Mouse (Mus musculus) limb, embryonic 12.5 days (tissue): ENCODE data around the gene Tsc22d4. TPM values are rescaled to one million over a fixed set of nuclear protein-coding genes. Genes with fewer than 3 reads are reported as not detected.

Experiments used
- ATAC-seq: fragments of 200-750 bp; cut with Nextera tagmentation; 2 replicates; pipeline ENCODE4 v1.8.0; 2017; ENCODE audit warnings: low read depth, moderate TSS enrichment; ENCODE audit not compliant: insufficient number of reproducible peaks, insufficient read depth, low FRiP score, low TSS enrichment
- H3K27ac ChIP-seq: fragments of 300-500 bp; sonication (generic); 2 replicates; pipeline ENCODE4 v1.5.1; 2016; ENCODE audit warnings: mild to moderate bottlenecking, moderate library complexity
- H3K27me3 ChIP-seq: fragments of 300-500 bp; sonication (generic); 2 replicates; pipeline ENCODE4 v1.6.1; 2016; ENCODE audit warnings: mild to moderate bottlenecking, moderate library complexity
- H3K36me3 ChIP-seq: fragments of 300-500 bp; sonication (generic); 2 replicates; pipeline ENCODE4 v1.6.1; 2016; ENCODE audit warnings: mild to moderate bottlenecking, moderate library complexity
- H3K4me1 ChIP-seq: fragments of 300-500 bp; sonication (generic); replicated peaks from 2 replicates; pipeline ENCODE4 v1.6.1; 2016
- H3K4me2 ChIP-seq: fragments of 300-500 bp; sonication (generic); 2 replicates; pipeline ENCODE4 v1.6.1; 2016; ENCODE audit warnings: mild to moderate bottlenecking, moderate library complexity
- H3K4me3 ChIP-seq: fragments of 300-500 bp; sonication (generic); replicated peaks from 2 replicates; pipeline ENCODE4 v1.5.1; 2016; ENCODE audit warnings: mild to moderate bottlenecking
- H3K9ac ChIP-seq: fragments of 300-500 bp; sonication (generic); replicated peaks from 2 replicates; pipeline ENCODE4 v1.6.1; 2016; ENCODE audit warnings: mild to moderate bottlenecking, moderate library complexity
- H3K9me3 ChIP-seq: fragments of 300-500 bp; sonication (generic); 2 replicates; pipeline ENCODE4 v1.6.1; 2016; ENCODE audit warnings: mild to moderate bottlenecking, moderate library complexity
- WGBS: fragments of 180-500 bp; shearing (Covaris S2); methylation state at CpG from one replicate; pipeline ENCODE4 v1.1.7; 2016; 5-methylcytosine and 5-hydroxymethylcytosine counted together
- polyA plus RNA-seq: library from polyadenylated mRNA; unstranded; fragments of >200 nt; fragmentation: Nextera tagmentation; extraction: Ambion mirVana; gene quantifications from 2 replicates; pipeline ENCODE4 v1.2.1, GENCODE M21; 2016

The Tsc22d4 gene
- polyA plus RNA-seq, 1 experiment from 2014 or later = 128 TPM

DNA sequence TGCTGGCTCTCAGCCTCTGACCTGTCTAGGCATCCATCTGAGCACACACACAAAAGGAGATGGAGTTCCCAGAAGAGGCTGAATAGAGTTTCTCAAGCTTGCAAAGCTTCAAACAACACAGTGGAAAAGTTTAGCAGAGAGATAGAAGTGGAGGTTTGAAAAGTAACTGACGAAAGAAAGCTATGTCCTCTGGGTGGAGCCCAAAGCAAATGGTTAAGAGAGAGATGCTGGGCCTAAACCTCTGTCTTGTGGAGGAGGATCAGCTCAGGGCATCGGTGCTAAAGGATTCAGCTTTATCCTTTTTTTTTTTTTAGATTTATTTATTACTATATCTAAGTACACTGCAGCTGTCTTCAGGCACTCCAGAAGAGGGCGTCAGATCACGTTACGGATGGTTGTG lies 62.8 kb downstream of the Tsc22d4 start:
- no peaks in the 10 kb centered on the region for H3K4me1 ChIP-seq
- WGBS = 88% methylated on average over 5 of the region's 5 CpGs
- no peak overlapping the region for H3K4me2 ChIP-seq
- ATAC-seq = no peak
- H3K36me3 ChIP-seq = no peaks in the 10 kb centered on the region
- no peaks in the 10 kb centered on the region for H3K9me3 ChIP-seq
- no peak overlapping the region for H3K27ac ChIP-seq
- no peaks in the 10 kb centered on the region for H3K27me3 ChIP-seq
- no peak overlapping the region for H3K4me3 ChIP-seq
- no peak overlapping the region for H3K9ac ChIP-seq

DNA sequence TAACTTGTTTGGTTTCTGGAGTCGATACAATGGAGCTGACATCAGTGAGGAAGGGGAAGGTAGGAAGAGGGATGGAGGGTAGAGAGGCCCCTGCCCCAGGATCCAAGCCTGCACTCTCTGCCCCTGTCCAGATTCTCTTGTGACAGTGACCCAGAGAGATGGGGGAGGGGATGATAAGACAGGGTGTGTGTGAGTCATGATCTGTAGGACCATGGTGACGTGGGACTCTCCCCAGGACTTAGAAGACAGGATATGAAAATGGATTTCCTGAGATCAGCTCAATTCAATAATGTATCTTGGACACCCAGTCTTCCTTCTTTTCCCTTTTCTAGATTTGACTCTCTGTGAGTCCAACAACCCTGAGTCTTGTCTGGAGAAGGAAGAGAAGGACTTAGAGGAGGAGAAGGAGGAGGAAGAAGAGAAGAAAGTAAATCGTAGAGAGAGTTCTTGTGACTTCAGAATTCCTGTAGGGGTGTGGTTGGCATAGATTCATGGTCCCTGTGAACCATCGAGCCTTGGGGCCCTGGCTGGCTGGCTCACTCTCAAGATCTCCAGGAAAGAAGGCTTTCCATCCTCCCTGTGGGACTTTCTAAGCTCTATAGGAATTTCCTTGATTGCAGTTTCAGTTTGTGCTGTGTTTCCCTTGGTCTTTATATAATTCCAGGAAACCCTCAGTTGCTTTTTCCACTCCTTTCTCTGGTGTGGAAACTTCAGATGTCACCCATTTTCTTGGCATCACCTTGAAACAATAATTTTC lies 72.1 kb downstream of the Tsc22d4 start:
- WGBS = 78% methylated on average over 4 of the region's 4 CpGs
- H3K9me3 ChIP-seq = no peaks in the 10 kb centered on the region
- no peaks in the 10 kb centered on the region for H3K27me3 ChIP-seq
- no peaks in the 10 kb centered on the region for H3K36me3 ChIP-seq
- no peak overlapping the region for H3K4me2 ChIP-seq
- H3K4me1 ChIP-seq = no peaks in the 10 kb centered on the region
- no peak overlapping the region for H3K27ac ChIP-seq
- no peak overlapping the region for H3K9ac ChIP-seq
- ATAC-seq = no peak
- no peak overlapping the region for H3K4me3 ChIP-seq

Other genes starting within 250 kb of the Tsc22d4 start
- 48.0 and 52.7 TPM in 2 replicates for gene Pop7, start 243.2 kb upstream of the Tsc22d4 start, polyA plus RNA-seq
- gene Gigyf1, start 227.2 kb upstream of the Tsc22d4 start, polyA plus RNA-seq = 17.0 and 17.7 TPM in 2 replicates
- 0.71 TPM in 1 of 2 replicates, not detected in the other for gene Epo, start 212.5 kb upstream of the Tsc22d4 start, polyA plus RNA-seq
- gene Gnb2, start 212.2 kb upstream of the Tsc22d4 start, polyA plus RNA-seq = 337 and 349 TPM in 2 replicates
- 0.68 TPM in 1 of 2 replicates, not detected in the other for gene Actl6b, start 192.2 kb upstream of the Tsc22d4 start, polyA plus RNA-seq
- 0.60 and 0.68 TPM in 2 replicates for gene Tfr2, start 175.9 kb upstream of the Tsc22d4 start, polyA plus RNA-seq
- gene Mospd3, start 144.7 kb upstream of the Tsc22d4 start, polyA plus RNA-seq = 21.1 and 28.5 TPM in 2 replicates
- gene Pcolce, start 131.9 kb upstream of the Tsc22d4 start, polyA plus RNA-seq = 128 and 135 TPM in 2 replicates
- gene Fbxo24, start 116.7 kb upstream of the Tsc22d4 start, polyA plus RNA-seq = 0.20 and 0.31 TPM in 2 replicates
- gene Lrch4, start 116.6 kb upstream of the Tsc22d4 start, polyA plus RNA-seq = 36.0 and 37.6 TPM in 2 replicates
- gene Gm20605, start 116.6 kb upstream of the Tsc22d4 start, polyA plus RNA-seq = 8.4 and 9.7 TPM in 2 replicates
- 8.0 and 9.7 TPM in 2 replicates for gene Sap25, start 104.4 kb upstream of the Tsc22d4 start, polyA plus RNA-seq
- gene Irs3, start 100.0 kb upstream of the Tsc22d4 start, polyA plus RNA-seq = 0.20 and 0.64 TPM in 2 replicates
- gene Agfg2, start 61.0 kb upstream of the Tsc22d4 start, polyA plus RNA-seq = 22.8 and 23.1 TPM in 2 replicates
- gene Nyap1, start 4.1 kb upstream of the Tsc22d4 start, polyA plus RNA-seq = 3.8 and 4.5 TPM in 2 replicates
- gene Ppp1r35, start 33.1 kb downstream of the Tsc22d4 start, polyA plus RNA-seq = 47.6 and 52.1 TPM in 2 replicates
- gene Mepce, start 41.9 kb downstream of the Tsc22d4 start, polyA plus RNA-seq = 12.5 and 14.2 TPM in 2 replicates
- gene Zcwpw1, start 42.1 kb downstream of the Tsc22d4 start, polyA plus RNA-seq = 28.9 and 29.9 TPM in 2 replicates
- gene Pilra, start 90.6 kb downstream of the Tsc22d4 start, polyA plus RNA-seq = 0.14 and 0.22 TPM in 2 replicates
- not detected in 2 replicates for gene Pilrb1, start 112.4 kb downstream of the Tsc22d4 start, polyA plus RNA-seq
- gene Pilrb2, start 126.1 kb downstream of the Tsc22d4 start, polyA plus RNA-seq = not detected in 2 replicates
- not detected in 2 replicates for gene Cyp3a13, start 175.9 kb downstream of the Tsc22d4 start, polyA plus RNA-seq
- 0.08 and 0.19 TPM in 2 replicates for gene Gjc3, start 217.4 kb downstream of the Tsc22d4 start, polyA plus RNA-seq
- not detected in 2 replicates for gene Azgp1, start 235.8 kb downstream of the Tsc22d4 start, polyA plus RNA-seq